ENCODE assay signal across 11 mouse cellular contexts in genomic region chr19:21152027-21152426, GRCm38 (mm10).
DNase-seq lines count a peak whose midpoint lies in the region; ATAC-seq lines count a peak whose summit lies in the region.
"Had no signal": no experiment of that assay in that cellular context is flagged by ENCODE, and none has a peak within 500 bp of the region (broad histone marks: within the 10 kb centered on the region; RNA-seq: fewer than 3 reads in every experiment).

No protein-coding gene starts in this region.

- no peak overlapping the region for H3K9ac ChIP-seq in hindbrain, embryonic 12.5 days
- no peak overlapping the region for H3K9ac ChIP-seq in midbrain, embryonic 16.5 days (ENCODE audit: low read depth, low read length)

- H3K4me3 ChIP-seq in hindbrain, embryonic 12.5 days = no peak overlapping the region
- no peak overlapping the region for H3K4me3 ChIP-seq in midbrain, embryonic 16.5 days (ENCODE audit: low read depth, low read length)

- intact Hi-C loops in left cerebral cortex, postnatal 10 days (cut with DNase I) = no loop called here
- intact Hi-C loops in left cerebral cortex, postnatal 36 days (cut with DNase I) = no loop called here

- H3K4me2 ChIP-seq in hindbrain, embryonic 12.5 days (replicated peaks) = no peak overlapping the region
- H3K4me2 ChIP-seq in midbrain, embryonic 16.5 days (ENCODE audit: low read length) = no peak overlapping the region

- WGBS in hindbrain, embryonic 12.5 days = 30% methylated on average over 3 of the region's 3 CpGs
- WGBS in midbrain, embryonic 16.5 days = 20% methylated on average over 3 of the region's 3 CpGs

- H3K27ac ChIP-seq in hindbrain, embryonic 12.5 days = no peak overlapping the region
- H3K27ac ChIP-seq in midbrain, embryonic 16.5 days (ENCODE audit: low read length) = no peak overlapping the region
- H3K27ac ChIP-seq: macrophage had no signal

- peaks cover 6% of the 10 kb centered on the region; the same call in 1 of the 2 replicates for H3K4me1 ChIP-seq in hindbrain, embryonic 12.5 days
- no peaks in the 10 kb centered on the region for H3K4me1 ChIP-seq in midbrain, embryonic 16.5 days (ENCODE audit: control insufficient read depth, insufficient read depth, low read length)

- H3K36me3 ChIP-seq in hindbrain, embryonic 12.5 days = no peaks in the 10 kb centered on the region
- H3K36me3 ChIP-seq in midbrain, embryonic 16.5 days (ENCODE audit: control insufficient read depth, insufficient read depth, low read length) = no peaks in the 10 kb centered on the region

- H3K9me3 ChIP-seq in hindbrain, embryonic 12.5 days (replicated peaks) = no peaks in the 10 kb centered on the region
- no peaks in the 10 kb centered on the region for H3K9me3 ChIP-seq in midbrain, embryonic 16.5 days (replicated peaks; ENCODE audit: control insufficient read depth, low read length, poor library complexity, severe bottlenecking)

- H3K27me3 ChIP-seq in hindbrain, embryonic 12.5 days = no peaks in the 10 kb centered on the region
- H3K27me3 ChIP-seq in midbrain, embryonic 16.5 days (ENCODE audit: control insufficient read depth, insufficient read depth, low read depth, low read length) = no peaks in the 10 kb centered on the region

- peak; percentile 69 for ATAC-seq in hindbrain, embryonic 12.5 days (ENCODE audit: low FRiP score)
- peak; percentile 83 for ATAC-seq in midbrain, embryonic 16.5 days

- peak; percentile 20 to 44 for DNase-seq in left cerebral cortex, postnatal 10 days (ENCODE audit: extremely low spot score in 1 of 2, low spot score in 2 of 2)
- DNase-seq in left cerebral cortex, postnatal 36 days (ENCODE audit: low spot score in 2 of 2) = no peak
- peak; percentile 91 for DNase-seq in cerebellum, adult 9-11 months
- DNase-seq in urinary bladder, postnatal 36 days (ENCODE audit: low spot score in 2 of 2) = no peak
- DNase-seq in c-Kit-positive CD71-positive TER-119-positive erythroid progenitor cells, embryonic 14.5 days (ENCODE audit: low spot score) = no peak
- no peak for DNase-seq in thymus, postnatal 4 days
- DNase-seq: gastrocnemius, postnatal 10 days; kidney, postnatal 4 days had no signal

Comparison
In these comparisons a context has a peak if more than half of its experiments do, and no peak if none do; other contexts are left out.
1. DNase-seq: peak in left cerebral cortex, postnatal 10 days (2 of 2) and cerebellum, adult 9-11 months (single experiment); none in left cerebral cortex, postnatal 36 days (0 of 2), urinary bladder, postnatal 36 days (0 of 2), c-Kit-positive CD71-positive TER-119-positive erythroid progenitor cells, embryonic 14.5 days (single experiment) and thymus, postnatal 4 days (single experiment).